Comparison of ENCODE assay signal across 8 mouse cellular contexts in the genomic region with DNA sequence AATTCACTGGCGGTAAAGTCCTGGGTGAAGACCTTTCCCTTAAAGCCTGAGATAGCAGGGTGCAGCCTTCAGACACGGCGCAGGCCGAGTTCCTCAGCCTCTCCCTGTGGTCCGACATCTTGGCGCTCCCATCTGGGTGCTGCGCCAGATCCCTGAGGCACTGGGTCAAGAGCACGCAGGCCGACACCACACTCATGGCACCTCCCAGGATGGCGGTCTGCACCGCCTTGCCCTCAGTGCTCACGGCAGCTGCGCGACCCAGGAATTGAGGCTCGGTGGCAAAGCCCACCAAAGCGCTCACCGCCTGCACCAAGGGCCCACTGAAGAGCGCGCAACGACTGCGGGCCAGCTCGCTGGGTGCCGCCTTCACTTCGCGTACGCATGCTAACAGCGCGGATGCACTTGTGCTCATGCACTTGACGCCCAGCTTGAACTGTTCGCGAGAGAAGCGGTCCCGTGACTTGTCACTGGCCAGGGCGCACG. TPM values are rescaled to one million over a fixed set of nuclear protein-coding genes. Genes with fewer than 3 reads are reported as not detected.
DNase-seq lines count a peak whose midpoint lies in the region; ATAC-seq lines count a peak whose summit lies in the region.

No protein-coding gene starts in this region.

- peak overlapping the region; percentile 71 to 88 for H3K4me3 ChIP-seq in heart, embryonic 14.5 days (ENCODE audit: control insufficient read depth in 1 of 2, insufficient read depth in 1 of 2, low read depth in 1 of 2, low read length in 2 of 2)
- H3K4me3 ChIP-seq in liver, embryonic 13.5 days (replicated peaks), result peak overlapping the region; percentile 98
- H3K4me3 ChIP-seq in stomach, embryonic 14.5 days (ENCODE audit: low read depth, low read length), result peak overlapping the region; percentile 87

- DNase-seq in adrenal gland, adult 18-20 months (ENCODE audit: low spot score in 2 of 2), result peak; percentile 15 to 37
- no peak for DNase-seq in adrenal gland, postnatal 4 days (ENCODE audit: low spot score in 2 of 2)
- DNase-seq in right cerebral cortex, postnatal 4 days, result peak; percentile 19
- no peak for DNase-seq in right cerebral cortex, postnatal 25 days
- no peak for DNase-seq in liver, embryonic 13.5 days
- no peak for DNase-seq in adipocyte (ENCODE audit: low spot score)

- WGBS in heart, embryonic 14.5 days, result 77% methylated on average over 35 of the region's 35 CpGs
- WGBS in liver, embryonic 13.5 days (ENCODE audit: insufficient replicate concordance), result 84% methylated on average over 35 of the region's 35 CpGs
- WGBS in stomach, embryonic 14.5 days, result 84% methylated on average over 35 of the region's 35 CpGs

- H3K36me3 ChIP-seq in heart, embryonic 14.5 days (ENCODE audit: control insufficient read depth, insufficient read depth, low read length), result peaks cover 27% of the 10 kb centered on the region
- peaks cover 50% of the 10 kb centered on the region for H3K36me3 ChIP-seq in liver, embryonic 13.5 days
- peaks cover 11% of the 10 kb centered on the region for H3K36me3 ChIP-seq in stomach, embryonic 14.5 days (ENCODE audit: control insufficient read depth, insufficient read depth, low read length)

- no peak for ATAC-seq in heart, embryonic 14.5 days (ENCODE audit: insufficient number of reproducible peaks, insufficient read depth, low FRiP score, low read depth)
- no peak for ATAC-seq in liver, embryonic 13.5 days (ENCODE audit: low read depth)
- no peak for ATAC-seq in stomach, embryonic 14.5 days (ENCODE audit: insufficient number of reproducible peaks, insufficient read depth, low FRiP score, low read depth)

- peaks cover 8 to 44% of the 10 kb centered on the region in 2 experiments for H3K4me1 ChIP-seq in heart, embryonic 14.5 days (ENCODE audit: control insufficient read depth in 2 of 2, insufficient read depth in 2 of 2, low read length in 2 of 2)
- peaks cover 79% of the 10 kb centered on the region for H3K4me1 ChIP-seq in liver, embryonic 13.5 days (replicated peaks)
- peaks cover 52% of the 10 kb centered on the region for H3K4me1 ChIP-seq in stomach, embryonic 14.5 days (ENCODE audit: control insufficient read depth, insufficient read depth, low read length)

- H3K9ac ChIP-seq in heart, embryonic 14.5 days (ENCODE audit: low read length), result peak overlapping the region; percentile 91
- H3K9ac ChIP-seq in liver, embryonic 13.5 days, result peak overlapping the region; percentile 99
- H3K9ac ChIP-seq in stomach, embryonic 14.5 days (replicated peaks; ENCODE audit: low read depth, low read length), result peak overlapping the region; percentile 86

- peak overlapping the region in 1 of 2 experiments; percentile 98; a peak in 2 of 4 replicates for H3K27ac ChIP-seq in heart, embryonic 14.5 days (replicated peaks in 1 of 2; ENCODE audit: control insufficient read depth in 1 of 2, insufficient read depth in 1 of 2, low read depth in 2 of 2, low read length in 2 of 2)
- peak overlapping the region; percentile 98 for H3K27ac ChIP-seq in liver, embryonic 13.5 days
- no peak overlapping the region; the same call in 1 of the 2 replicates for H3K27ac ChIP-seq in stomach, embryonic 14.5 days (ENCODE audit: low read length)

- H3K4me2 ChIP-seq in heart, embryonic 14.5 days (ENCODE audit: low read length), result peak overlapping the region; percentile 95
- H3K4me2 ChIP-seq in liver, embryonic 13.5 days, result peak overlapping the region; percentile 98
- peak overlapping the region; percentile 88 for H3K4me2 ChIP-seq in stomach, embryonic 14.5 days (replicated peaks; ENCODE audit: low read depth, low read length)

- H3K27me3 ChIP-seq in heart, embryonic 14.5 days (ENCODE audit: control insufficient read depth, insufficient read depth, low read length), result no peaks in the 10 kb centered on the region
- no peaks in the 10 kb centered on the region for H3K27me3 ChIP-seq in liver, embryonic 13.5 days
- H3K27me3 ChIP-seq in stomach, embryonic 14.5 days (ENCODE audit: control insufficient read depth, insufficient read depth, low read length), result no peaks in the 10 kb centered on the region

- no peaks in the 10 kb centered on the region for H3K9me3 ChIP-seq in heart, embryonic 14.5 days (ENCODE audit: control insufficient read depth, low read length)
- H3K9me3 ChIP-seq in liver, embryonic 13.5 days (replicated peaks), result no peaks in the 10 kb centered on the region
- no peaks in the 10 kb centered on the region for H3K9me3 ChIP-seq in stomach, embryonic 14.5 days (ENCODE audit: control insufficient read depth, low read depth, low read length)

RNA-seq across cellular contexts. Expression of gene Tlnrd1, which starts 1.9 kb away (rescaled TPM):
- 10 to 100 TPM; 12.7 to 17.4 TPM for total RNA-seq in adrenal gland, adult 18-20 months (2021)
- 10 to 100 TPM; 23.1 to 26.2 TPM for total RNA-seq in adrenal gland, postnatal 4 days (2021)
- polyA plus RNA-seq in heart, embryonic 14.5 days (2014; fragmentation: Nextera tagmentation; extraction: Ambion mirVana), result 14.5 and 14.6 TPM in 2 replicates
- polyA plus RNA-seq in liver, embryonic 13.5 days (2015; fragmentation: Nextera tagmentation; extraction: Ambion mirVana), result 8.9 and 10.0 TPM in 2 replicates
- 9.7 and 11.5 TPM in 2 replicates for polyA plus RNA-seq in stomach, embryonic 14.5 days (2014; fragmentation: Nextera tagmentation; extraction: Ambion mirVana)

RNA-seq across cellular contexts. Expression of gene Mesd, which starts 2.1 kb away (rescaled TPM):
- total RNA-seq in adrenal gland, adult 18-20 months (2021), result 100 to 1,000 TPM in 1 of 2 experiments, 10 to 100 TPM in 1; 92.9 to 101 TPM
- 100 to 1,000 TPM; 100 to 106 TPM for total RNA-seq in adrenal gland, postnatal 4 days (2021)
- polyA plus RNA-seq in heart, embryonic 14.5 days (2014; fragmentation: Nextera tagmentation; extraction: Ambion mirVana), result 63.5 and 71.5 TPM in 2 replicates
- polyA plus RNA-seq in liver, embryonic 13.5 days (2015; fragmentation: Nextera tagmentation; extraction: Ambion mirVana), result 59.6 and 68.8 TPM in 2 replicates
- polyA plus RNA-seq in stomach, embryonic 14.5 days (2014; fragmentation: Nextera tagmentation; extraction: Ambion mirVana), result 93.7 and 94.3 TPM in 2 replicates

Comparison
In these comparisons a context has a peak if more than half of its experiments do, and no peak if none do; other contexts are left out.
1. DNase-seq: peak in adrenal gland, adult 18-20 months (2 of 2) and right cerebral cortex, postnatal 4 days (single experiment); none in adrenal gland, postnatal 4 days (0 of 2), right cerebral cortex, postnatal 25 days (single experiment), liver, embryonic 13.5 days (single experiment) and adipocyte (single experiment).
2. Peak in every context shown above with its lines, with median percentiles within 50 percentile points of each other: H3K4me2 ChIP-seq, H3K4me3 ChIP-seq and H3K9ac ChIP-seq.